Mouse (Mus musculus) forebrain, embryonic 16.5 days (tissue): ENCODE data around the gene Zfp629. TPM values are rescaled to one million over a fixed set of nuclear protein-coding genes. Genes with fewer than 3 reads are reported as not detected.

Source experiments
- ATAC-seq: fragments of 200-750 bp; cut with Nextera tagmentation; 2 replicates; pipeline ENCODE4 v1.8.0; 2017; ENCODE audit warnings: mild to moderate bottlenecking, moderate library complexity
- H3K27ac ChIP-seq: fragments of 300-500 bp; sonication (generic); 2 replicates; pipeline ENCODE4 v1.5.1; 2014; ENCODE audit warnings: low read length, control low read depth
- H3K27me3 ChIP-seq: fragments of 300-500 bp; sonication (generic); replicated peaks from 2 replicates; pipeline ENCODE4 v1.6.1; 2014; ENCODE audit warnings: low read length; ENCODE audit not compliant: control insufficient read depth, insufficient read depth
- H3K36me3 ChIP-seq: fragments of 300-500 bp; sonication (generic); 2 replicates; pipeline ENCODE4 v1.6.1; 2014; ENCODE audit not compliant: control insufficient read depth, insufficient read depth
- H3K4me1 ChIP-seq: fragments of 300-500 bp; sonication (generic); replicated peaks from 2 replicates; pipeline ENCODE4 v1.6.1; 2014; ENCODE audit warnings: low read length; ENCODE audit not compliant: control insufficient read depth, insufficient read depth
- H3K4me2 ChIP-seq: fragments of 300-500 bp; sonication (generic); 2 replicates; pipeline ENCODE4 v1.6.1; 2014; ENCODE audit warnings: mild to moderate bottlenecking, low read length, control low read depth
- H3K4me3 ChIP-seq: fragments of 300-500 bp; sonication (generic); replicated peaks from 2 replicates; pipeline ENCODE4 v1.5.1; 2014; ENCODE audit warnings: mild to moderate bottlenecking, low read length, control low read depth
- H3K9ac ChIP-seq: fragments of 300-500 bp; sonication (generic); replicated peaks from 2 replicates; pipeline ENCODE4 v1.6.1; 2014; ENCODE audit warnings: low read depth, low read length, control low read depth
- H3K9me3 ChIP-seq: fragments of 300-500 bp; sonication (generic); 2 replicates; pipeline ENCODE4 v1.6.1; 2016; ENCODE audit warnings: low read length; ENCODE audit not compliant: control insufficient read depth
- WGBS: fragments of 180-500 bp; shearing (Covaris S2); extraction: QIAGEN DNeasy Blood & Tissue Kit; methylation state at CpG from one replicate; pipeline ENCODE4 v1.1.7; 2014; 5-methylcytosine and 5-hydroxymethylcytosine counted together
- polyA plus RNA-seq: library from polyadenylated mRNA; unstranded; fragments of >200 nt; fragmentation: Nextera tagmentation; extraction: Ambion mirVana; gene quantifications from 2 replicates; pipeline ENCODE4 v1.2.1, GENCODE M21; 2015

The Zfp629 gene
- 19.4 and 20.4 TPM in 2 replicates for polyA plus RNA-seq

DNA sequence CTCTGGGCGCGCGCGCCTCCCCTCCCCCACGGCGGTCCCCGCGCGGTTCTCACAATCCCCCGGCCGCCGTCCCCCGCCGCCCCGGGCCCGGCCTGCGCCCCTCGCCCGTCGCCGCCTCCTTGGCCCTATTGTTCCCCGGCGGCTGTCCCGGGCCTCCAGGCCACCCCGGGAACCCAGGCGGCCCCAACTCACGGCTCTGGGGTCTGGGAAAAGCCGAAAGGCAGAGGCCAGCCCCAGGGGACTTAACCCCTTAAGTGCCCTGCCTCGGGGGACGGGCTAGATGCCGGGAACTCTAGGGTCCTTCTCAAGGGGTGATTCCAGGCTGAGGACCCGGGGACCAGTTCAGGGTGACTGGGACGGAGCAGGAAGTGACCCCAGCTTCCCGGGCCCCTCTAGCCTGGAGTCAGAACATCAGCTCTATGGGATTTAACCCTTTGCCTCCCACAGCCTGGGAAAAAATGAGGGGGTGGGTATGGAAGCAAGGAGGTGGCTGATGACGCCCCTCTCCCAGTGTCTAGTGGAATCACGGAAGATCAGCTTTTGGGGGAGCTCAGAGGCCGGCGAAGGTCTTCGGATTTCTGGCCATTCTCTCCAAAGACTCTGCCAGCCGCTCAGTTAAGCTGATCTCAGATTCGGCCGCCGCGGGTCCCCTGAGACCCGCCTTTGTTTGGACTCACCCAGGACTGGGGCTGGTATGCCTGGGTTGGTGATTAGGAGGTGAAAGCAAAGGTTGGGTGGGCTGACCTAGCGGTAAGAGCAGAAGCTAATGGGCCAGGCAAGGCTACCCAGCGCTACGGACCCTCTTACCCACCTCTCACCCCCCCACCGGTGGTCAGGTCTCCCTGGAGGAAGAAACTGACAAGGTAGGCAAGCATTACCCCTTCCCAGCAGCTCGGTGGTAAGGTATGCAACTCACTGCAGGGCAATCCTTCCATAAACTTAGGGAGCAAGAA is at the start of gene Zfp629:
Gene Zfp629 (minus strand): TSS at position 907 of the 953 bp plus-strand sequence.
- Histone ChIP-seq H3K4me1 (peaks cover 25% of the 10 kb centered on the region), H3K36me3 (peaks cover 18% of the 10 kb centered on the region), H3K9me3 (no peaks in the 10 kb centered on the region), H3K27ac (peak within 1 kb of the TSS; percentile 72), H3K9ac (peak within 1 kb of the TSS; percentile 95), H3K4me3 (peak within 1 kb of the TSS; percentile 100), H3K4me2 (peak within 1 kb of the TSS; percentile 90), H3K27me3 (no peaks in the 10 kb centered on the region)
- WGBS: under 1% methylated on average over 42 of the region's 50 CpGs
- peak; percentile 92 for ATAC-seq

DNA sequence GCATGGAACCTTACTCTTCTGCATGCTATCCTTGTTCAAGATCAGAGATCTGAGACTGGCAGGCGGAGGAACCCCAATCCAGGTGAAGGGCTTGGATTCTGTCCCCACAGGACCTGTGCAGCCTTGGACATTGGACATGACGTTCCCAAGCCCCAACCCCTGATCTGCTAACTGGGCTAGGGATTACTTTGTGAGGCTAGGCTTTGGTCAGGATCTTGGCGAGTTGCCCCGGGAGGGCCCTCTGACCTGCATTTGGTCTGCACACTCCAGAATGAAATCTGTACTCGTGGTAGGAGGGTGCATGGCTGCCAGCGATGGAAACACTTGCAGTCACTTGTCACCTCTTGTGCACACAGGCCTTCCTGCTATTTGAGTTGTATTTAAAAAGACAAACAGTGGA is 47.3 kb upstream of the Zfp629 start:
- H3K4me2 ChIP-seq: no peak overlapping the region
- no peaks in the 10 kb centered on the region for H3K27me3 ChIP-seq
- 89% methylated on average over 6 of the region's 6 CpGs for WGBS
- no peak overlapping the region for H3K9ac ChIP-seq
- H3K9me3 ChIP-seq: no peaks in the 10 kb centered on the region
- no peak overlapping the region for H3K4me3 ChIP-seq
- no peak overlapping the region for H3K27ac ChIP-seq
- ATAC-seq: no peak
- H3K4me1 ChIP-seq: no peaks in the 10 kb centered on the region
- peaks cover 3% of the 10 kb centered on the region; the same call in 1 of the 2 replicates for H3K36me3 ChIP-seq

DNA sequence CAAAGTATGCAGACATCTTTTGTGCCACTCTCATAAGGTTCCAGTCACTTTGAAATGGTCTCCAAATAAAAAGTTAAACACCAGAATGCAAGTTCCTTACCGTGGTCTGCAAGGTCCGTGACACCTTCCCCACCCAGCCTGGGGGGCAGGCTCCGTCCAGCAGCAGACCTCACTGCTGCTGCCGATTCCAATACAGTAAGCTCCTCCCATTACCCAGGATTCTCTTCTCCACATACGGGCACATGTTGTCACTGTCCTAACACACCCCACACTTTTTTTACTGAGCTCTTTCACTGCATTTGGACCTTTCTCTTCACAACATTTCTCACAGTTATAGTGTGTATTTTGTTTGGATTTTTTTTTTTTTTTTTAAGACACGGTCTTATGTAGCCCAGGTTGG is 46.2 kb upstream of the Zfp629 start:
- Histone ChIP-seq H3K36me3 (peaks cover 3% of the 10 kb centered on the region; the same call in 1 of the 2 replicates), H3K9ac (no peak overlapping the region)
- ATAC-seq: no peak

DNA sequence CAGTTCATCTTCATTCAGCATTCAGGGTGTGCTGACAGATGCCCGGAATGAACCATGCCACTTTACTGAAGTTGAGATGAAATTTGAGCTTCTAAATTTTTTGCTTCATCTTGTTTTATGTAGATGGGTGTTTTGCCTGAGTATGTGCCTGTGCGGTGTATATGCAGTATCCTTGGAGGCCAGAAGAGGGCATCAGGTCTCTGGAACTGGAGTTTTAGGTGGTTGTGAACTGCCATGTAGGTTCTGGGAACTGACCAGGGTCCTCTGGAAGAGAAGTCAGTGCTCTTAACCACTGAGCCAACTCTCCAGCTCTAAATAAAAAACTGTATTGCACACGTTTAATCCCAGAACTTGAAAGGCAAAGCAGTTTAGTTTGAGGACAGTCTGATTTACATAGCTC is 45.3 kb upstream of the Zfp629 start:
- H3K27me3 ChIP-seq: no peaks in the 10 kb centered on the region
- 90% methylated on average over 3 of the region's 3 CpGs for WGBS
- no peak overlapping the region for H3K27ac ChIP-seq
- H3K36me3 ChIP-seq: peaks cover 3% of the 10 kb centered on the region; the same call in 1 of the 2 replicates
- H3K4me3 ChIP-seq: no peak overlapping the region
- H3K4me2 ChIP-seq: no peak overlapping the region
- no peak overlapping the region for H3K9ac ChIP-seq
- H3K4me1 ChIP-seq: no peaks in the 10 kb centered on the region
- no peak for ATAC-seq
- no peaks in the 10 kb centered on the region for H3K9me3 ChIP-seq

More for the DNA sequence above, 46.2 kb upstream of the Zfp629 start:
- Histone ChIP-seq H3K9me3 (no peaks in the 10 kb centered on the region), H3K27ac (no peak overlapping the region), H3K4me1 (no peaks in the 10 kb centered on the region), H3K4me3 (no peak overlapping the region), H3K27me3 (no peaks in the 10 kb centered on the region), H3K4me2 (no peak overlapping the region)
- 86% methylated on average over 6 of the region's 6 CpGs for WGBS

- WGBS: 37% methylated on average over 4 of the region's 4 CpGs
- Histone ChIP-seq H3K36me3 (no peaks in the 10 kb centered on the region), H3K4me2 (no peak overlapping the region), H3K27me3 (no peaks in the 10 kb centered on the region), H3K4me3 (no peak overlapping the region), H3K9me3 (no peaks in the 10 kb centered on the region), H3K4me1 (peaks cover 3% of the 10 kb centered on the region; the same call in 1 of the 2 replicates), H3K27ac (no peak overlapping the region), H3K9ac (no peak overlapping the region)
- no peak for ATAC-seq
Measured at GRCm38 (mm10) chr7:127656946-127657345, 41.3 kb upstream of the Zfp629 start.

- H3K27me3 ChIP-seq: no peaks in the 10 kb centered on the region
- no peak for ATAC-seq
- 54% methylated on average over 10 of the region's 10 CpGs for WGBS
- no peak overlapping the region for H3K27ac ChIP-seq
- H3K9me3 ChIP-seq: no peaks in the 10 kb centered on the region
- H3K9ac ChIP-seq: no peak overlapping the region
- H3K4me1 ChIP-seq: peaks cover 3% of the 10 kb centered on the region; the same call in 1 of the 2 replicates
- H3K4me3 ChIP-seq: no peak overlapping the region
- H3K36me3 ChIP-seq: no peaks in the 10 kb centered on the region
- H3K4me2 ChIP-seq: no peak overlapping the region
Measured at GRCm38 (mm10) chr7:127654318-127654717, 38.7 kb upstream of the Zfp629 start.

- Histone ChIP-seq H3K9me3 (no peaks in the 10 kb centered on the region), H3K9ac (no peak overlapping the region), H3K4me1 (peaks cover 3% of the 10 kb centered on the region; the same call in 1 of the 2 replicates), H3K27ac (no peak overlapping the region), H3K36me3 (no peaks in the 10 kb centered on the region), H3K4me2 (peak overlapping the region; percentile 25), H3K4me3 (no peak overlapping the region), H3K27me3 (no peaks in the 10 kb centered on the region)
- no peak for ATAC-seq
- WGBS: 13% methylated on average over 18 of the region's 18 CpGs
Measured at GRCm38 (mm10) chr7:127652050-127652449, 36.5 kb upstream of the Zfp629 start.

GRCm38 (mm10) chr7:127651624-127652023 is 36.0 kb upstream of the Zfp629 start:
- no peak for ATAC-seq
- no peak overlapping the region for H3K4me3 ChIP-seq
- H3K27ac ChIP-seq: no peak overlapping the region
- H3K4me2 ChIP-seq: no peak overlapping the region
- H3K9ac ChIP-seq: no peak overlapping the region
- H3K27me3 ChIP-seq: no peaks in the 10 kb centered on the region
- WGBS: 88% methylated on average over 2 of the region's 3 CpGs
- H3K36me3 ChIP-seq: no peaks in the 10 kb centered on the region
- H3K9me3 ChIP-seq: no peaks in the 10 kb centered on the region
- peaks cover 3% of the 10 kb centered on the region; the same call in 1 of the 2 replicates for H3K4me1 ChIP-seq

- no peak overlapping the region for H3K4me3 ChIP-seq
- H3K27me3 ChIP-seq: no peaks in the 10 kb centered on the region
- no peaks in the 10 kb centered on the region for H3K36me3 ChIP-seq
- peaks cover 3% of the 10 kb centered on the region; the same call in 1 of the 2 replicates for H3K4me1 ChIP-seq
- ATAC-seq: no peak
- 82% methylated on average over 5 of the region's 6 CpGs for WGBS
- H3K9ac ChIP-seq: no peak overlapping the region
- H3K4me2 ChIP-seq: no peak overlapping the region
- H3K27ac ChIP-seq: no peak overlapping the region
- no peaks in the 10 kb centered on the region for H3K9me3 ChIP-seq
Measured at GRCm38 (mm10) chr7:127649206-127649605, 33.6 kb upstream of the Zfp629 start.
